Mouse (Mus musculus): Measurements from ENCODE around the gene Lrrc25. TPM values are rescaled to one million over a fixed set of nuclear protein-coding genes. Genes with fewer than 3 reads are reported as not detected.
A peak's percentile ranks its signal among the peaks of the same experiment; 100 is the strongest.

The Lrrc25 gene
- polyA plus RNA-seq, 1 experiment from 2014 or later = 1.6 TPM

GRCm38 (mm10) chr8:70657739-70658138 lies 41.8 kb downstream of the Lrrc25 start:
- H3K4me3 ChIP-seq (replicated peaks; ENCODE audit: low read length) = peak overlapping the region; percentile 87
- no peaks in the 10 kb centered on the region; the same call in 1 of the 2 replicates for H3K36me3 ChIP-seq (replicated peaks; ENCODE audit: control insufficient read depth, insufficient read depth)
- H3K4me1 ChIP-seq (replicated peaks; ENCODE audit: control insufficient read depth, insufficient read depth, low read length) = peaks cover 16% of the 10 kb centered on the region
- H3K9ac ChIP-seq = peak overlapping the region; percentile 84
- no peaks in the 10 kb centered on the region for H3K27me3 ChIP-seq (ENCODE audit: control insufficient read depth, insufficient read depth, low read length)
- WGBS = 70% methylated on average over 2 of the region's 2 CpGs
- peak overlapping the region; percentile 95 for H3K4me2 ChIP-seq (replicated peaks)
- H3K9me3 ChIP-seq (ENCODE audit: control insufficient read depth, low read length) = no peaks in the 10 kb centered on the region
- DNase-seq (ENCODE audit: low spot score) = no peak
- H3K27ac ChIP-seq = peak overlapping the region; percentile 83
- no peak for ATAC-seq (ENCODE audit: low FRiP score)

GRCm38 (mm10) chr8:70658897-70659603 lies 43.1 kb downstream of the Lrrc25 start:
- DNase-seq (ENCODE audit: low spot score) = no peak
- ATAC-seq (ENCODE audit: low FRiP score) = peak; percentile 3; the same call in 1 of the 2 replicates
- no peaks in the 10 kb centered on the region for H3K27me3 ChIP-seq (ENCODE audit: control insufficient read depth, insufficient read depth, low read length)
- H3K9me3 ChIP-seq (ENCODE audit: control insufficient read depth, low read length) = no peaks in the 10 kb centered on the region
- 1% methylated on average over 31 of the region's 31 CpGs for WGBS
- peak overlapping the region; percentile 87 for H3K4me3 ChIP-seq (replicated peaks; ENCODE audit: low read length)
- H3K4me1 ChIP-seq (replicated peaks; ENCODE audit: control insufficient read depth, insufficient read depth, low read length) = peaks cover 16% of the 10 kb centered on the region
- H3K27ac ChIP-seq = peak overlapping the region; percentile 83
- H3K36me3 ChIP-seq (replicated peaks; ENCODE audit: control insufficient read depth, insufficient read depth) = no peaks in the 10 kb centered on the region; the same call in 1 of the 2 replicates
- peak overlapping the region; percentile 84 for H3K9ac ChIP-seq
- peak overlapping the region; percentile 95 for H3K4me2 ChIP-seq (replicated peaks)

- Histone ChIP-seq H3K4me2 (replicated peaks) (peak overlapping the region; percentile 95), H3K9me3 (ENCODE audit: control insufficient read depth, low read length) (no peaks in the 10 kb centered on the region), H3K27ac (peak overlapping the region; percentile 83), H3K4me3 (replicated peaks; ENCODE audit: low read length) (peak overlapping the region; percentile 87), H3K4me1 (replicated peaks; ENCODE audit: control insufficient read depth, insufficient read depth, low read length) (peaks cover 16% of the 10 kb centered on the region), H3K27me3 (ENCODE audit: control insufficient read depth, insufficient read depth, low read length) (no peaks in the 10 kb centered on the region), H3K9ac (peak overlapping the region; percentile 84), H3K36me3 (replicated peaks; ENCODE audit: control insufficient read depth, insufficient read depth) (no peaks in the 10 kb centered on the region; the same call in 1 of the 2 replicates)
- ATAC-seq (ENCODE audit: low FRiP score) (peak; percentile 88), DNase-seq (ENCODE audit: low spot score) (peak; percentile 80)
- WGBS = 2% methylated on average over 33 of the region's 44 CpGs
Measured at GRCm38 (mm10) chr8:70659604-70660272, 43.8 kb downstream of the Lrrc25 start.

GRCm38 (mm10) chr8:70660273-70660725 lies 44.3 kb downstream of the Lrrc25 start, which contains the start of gene Pgpep1:
Gene Pgpep1 (minus strand): TSS chr8:70660388.
- no peak for DNase-seq (ENCODE audit: low spot score)
- peaks cover 16% of the 10 kb centered on the region for H3K4me1 ChIP-seq (replicated peaks; ENCODE audit: control insufficient read depth, insufficient read depth, low read length)
- H3K4me3 ChIP-seq (replicated peaks; ENCODE audit: low read length) = peak within 1 kb of the TSS; percentile 87
- H3K9me3 ChIP-seq (ENCODE audit: control insufficient read depth, low read length) = no peaks in the 10 kb centered on the region
- peak within 1 kb of the TSS; percentile 95 for H3K4me2 ChIP-seq (replicated peaks)
- H3K9ac ChIP-seq = peak within 1 kb of the TSS; percentile 84
- no peaks in the 10 kb centered on the region for H3K27me3 ChIP-seq (ENCODE audit: control insufficient read depth, insufficient read depth, low read length)
- no peaks in the 10 kb centered on the region for H3K36me3 ChIP-seq (replicated peaks; ENCODE audit: control insufficient read depth, insufficient read depth)
- ATAC-seq (ENCODE audit: low FRiP score) = no peak; the same call in none of the 2 replicates
- 5% methylated on average over 14 of the region's 14 CpGs for WGBS
- peak within 1 kb of the TSS; percentile 83 for H3K27ac ChIP-seq

- DNase-seq (ENCODE audit: low spot score) (no peak), ATAC-seq (ENCODE audit: low FRiP score) (no peak)
Measured at GRCm38 (mm10) chr8:70663691-70664090, 47.7 kb downstream of the Lrrc25 start.

GRCm38 (mm10) chr8:70664631-70665030 lies 48.7 kb downstream of the Lrrc25 start:
- no peak overlapping the region for H3K9ac ChIP-seq
- ATAC-seq (ENCODE audit: low FRiP score) = no peak
- no peaks in the 10 kb centered on the region for H3K9me3 ChIP-seq (ENCODE audit: control insufficient read depth, low read length)
- no peak overlapping the region for H3K4me3 ChIP-seq (replicated peaks; ENCODE audit: low read length)
- DNase-seq (ENCODE audit: low spot score) = no peak
- no peaks in the 10 kb centered on the region for H3K27me3 ChIP-seq (ENCODE audit: control insufficient read depth, insufficient read depth, low read length)
- H3K36me3 ChIP-seq (replicated peaks; ENCODE audit: control insufficient read depth, insufficient read depth) = no peaks in the 10 kb centered on the region
- no peak overlapping the region for H3K4me2 ChIP-seq (replicated peaks)
- H3K27ac ChIP-seq = no peak overlapping the region
- peaks cover 8% of the 10 kb centered on the region; the same call in 1 of the 2 replicates for H3K4me1 ChIP-seq (replicated peaks; ENCODE audit: control insufficient read depth, insufficient read depth, low read length)
- 84% methylated on average over 3 of the region's 3 CpGs for WGBS

More at GRCm38 (mm10) chr8:70663691-70664090, 47.7 kb downstream of the Lrrc25 start:
- Histone ChIP-seq H3K36me3 (replicated peaks; ENCODE audit: control insufficient read depth, insufficient read depth) (no peaks in the 10 kb centered on the region), H3K4me3 (replicated peaks; ENCODE audit: low read length) (no peak overlapping the region), H3K27ac (peak overlapping the region; percentile 43), H3K27me3 (ENCODE audit: control insufficient read depth, insufficient read depth, low read length) (no peaks in the 10 kb centered on the region), H3K4me1 (replicated peaks; ENCODE audit: control insufficient read depth, insufficient read depth, low read length) (peaks cover 13% of the 10 kb centered on the region), H3K4me2 (replicated peaks) (no peak overlapping the region), H3K9ac (no peak overlapping the region), H3K9me3 (ENCODE audit: control insufficient read depth, low read length) (no peaks in the 10 kb centered on the region)
- 26% methylated on average over 4 of the region's 4 CpGs for WGBS

GRCm38 (mm10) chr8:70665599-70665998 lies 49.6 kb downstream of the Lrrc25 start:
- ATAC-seq (ENCODE audit: low FRiP score) (no peak), DNase-seq (ENCODE audit: low spot score) (no peak)
- no peak overlapping the region for H3K9ac ChIP-seq
- H3K27ac ChIP-seq = no peak overlapping the region
- H3K36me3 ChIP-seq (replicated peaks; ENCODE audit: control insufficient read depth, insufficient read depth) = no peaks in the 10 kb centered on the region
- H3K4me2 ChIP-seq (replicated peaks) = no peak overlapping the region
- H3K4me1 ChIP-seq (replicated peaks; ENCODE audit: control insufficient read depth, insufficient read depth, low read length) = no peaks in the 10 kb centered on the region
- H3K4me3 ChIP-seq (replicated peaks; ENCODE audit: low read length) = no peak overlapping the region
- no peaks in the 10 kb centered on the region for H3K9me3 ChIP-seq (ENCODE audit: control insufficient read depth, low read length)
- WGBS = 69% methylated on average over 2 of the region's 2 CpGs
- H3K27me3 ChIP-seq (ENCODE audit: control insufficient read depth, insufficient read depth, low read length) = no peaks in the 10 kb centered on the region

- H3K27me3 ChIP-seq (ENCODE audit: control insufficient read depth, insufficient read depth, low read length) = no peaks in the 10 kb centered on the region
- H3K27ac ChIP-seq = no peak overlapping the region
- no peak overlapping the region for H3K4me3 ChIP-seq (replicated peaks; ENCODE audit: low read length)
- H3K36me3 ChIP-seq (replicated peaks; ENCODE audit: control insufficient read depth, insufficient read depth) = no peaks in the 10 kb centered on the region
- H3K4me1 ChIP-seq (replicated peaks; ENCODE audit: control insufficient read depth, insufficient read depth, low read length) = no peaks in the 10 kb centered on the region
- 65% methylated on average over 5 of the region's 5 CpGs for WGBS
- DNase-seq (ENCODE audit: low spot score) = no peak
- no peak overlapping the region for H3K9ac ChIP-seq
- H3K4me2 ChIP-seq (replicated peaks) = no peak overlapping the region
- no peaks in the 10 kb centered on the region for H3K9me3 ChIP-seq (ENCODE audit: control insufficient read depth, low read length)
- ATAC-seq (ENCODE audit: low FRiP score) = peak; percentile 38; the same call in 1 of the 2 replicates
Measured at GRCm38 (mm10) chr8:70667071-70667470, 51.1 kb downstream of the Lrrc25 start.
